Mouse (Mus musculus) brain, adult 2 months (tissue): ENCODE data around the gene Map3k14.

Experiments used
- DNase-seq: peaks from one replicate; pipeline ENCODE4 v3.0.0; 2011; ENCODE audit warnings: low read depth, low spot score

The Map3k14 gene

GRCm38 (mm10) chr11:103175688-103176442 lies 91.4 kb downstream of the Map3k14 start:
- no peak for DNase-seq

GRCm38 (mm10) chr11:103174891-103175391 lies 92.3 kb downstream of the Map3k14 start:
- no peak for DNase-seq

- no peak for DNase-seq
Measured at GRCm38 (mm10) chr11:103174411-103174832, 92.8 kb downstream of the Map3k14 start.

GRCm38 (mm10) chr11:103173771-103174344 lies 93.4 kb downstream of the Map3k14 start:
- DNase-seq, result peak; percentile 73

- DNase-seq, result no peak
Measured at GRCm38 (mm10) chr11:103173041-103173770, 94.1 kb downstream of the Map3k14 start.

GRCm38 (mm10) chr11:103172392-103173040 lies 94.8 kb downstream of the Map3k14 start:
- DNase-seq, result no peak

- no peak for DNase-seq
Measured at GRCm38 (mm10) chr11:103171703-103172391, 95.4 kb downstream of the Map3k14 start.

GRCm38 (mm10) chr11:103171286-103171620 lies 96.0 kb downstream of the Map3k14 start:
- no peak for DNase-seq

GRCm38 (mm10) chr11:103170494-103171285 lies 96.6 kb downstream of the Map3k14 start, which contains the start of gene Fmnl1:
Fmnl1 (plus strand) TSS chr11:103171107.
- DNase-seq, result peak; percentile 49

- no peak for DNase-seq
Measured at GRCm38 (mm10) chr11:103170111-103170493, 97.2 kb downstream of the Map3k14 start.
